Mouse (Mus musculus): ENCODE results near the gene Wfikkn1. TPM values are rescaled to one million over a fixed set of nuclear protein-coding genes. Genes with fewer than 3 reads are reported as not detected.
A peak's percentile ranks its signal among the peaks of the same experiment; 100 is the strongest.
"Not testable (repeated sequence)": the region's sequence is repeated elsewhere in the genome, so short reads cannot be mapped to it uniquely, and the experiment has no call there.

Wfikkn1 gene
- polyA plus RNA-seq, 1 experiment from 2014 or later = 0.54 TPM

- 70% methylated on average over 11 of the region's 11 CpGs for WGBS (ENCODE audit: insufficient replicate concordance)
- H3K27ac ChIP-seq (ENCODE audit: low read depth) = no peak overlapping the region
- H3K9me3 ChIP-seq (ENCODE audit: low read length) = no peaks in the 10 kb centered on the region
- no peak overlapping the region for H3K9ac ChIP-seq (replicated peaks)
- no peaks in the 10 kb centered on the region for H3K27me3 ChIP-seq (ENCODE audit: insufficient read depth, low read length)
- H3K4me1 ChIP-seq (ENCODE audit: insufficient read depth) = peaks cover 28% of the 10 kb centered on the region
- DNase-seq (no peak), ATAC-seq (no peak)
- H3K36me3 ChIP-seq (replicated peaks; ENCODE audit: insufficient read depth, low read length) = peaks cover 4% of the 10 kb centered on the region
- 0 out of 2 replicates have a peak overlapping the region, but pooled peaks have one; percentile 85 for H3K4me2 ChIP-seq (ENCODE audit: low read depth, low read length)
- peak overlapping the region; percentile 69; the same call in 1 of the 2 replicates for H3K4me3 ChIP-seq (ENCODE audit: low read depth, low read length)
- TF ChIP-seq CTCF (IDR thresholded peaks at IDR 0.05; ENCODE audit: low read depth) = no peak
- no peak for TF ChIP-seq EP300 (IDR thresholded peaks at IDR 0.05; ENCODE audit: low read depth)
Measured at GRCm38 (mm10) chr17:25873405-25874147, 7.1 kb downstream of the Wfikkn1 start.

GRCm38 (mm10) chr17:25872676-25873075 is 8.0 kb downstream of the Wfikkn1 start:
- 86% methylated on average over 3 of the region's 3 CpGs for WGBS (ENCODE audit: insufficient replicate concordance)
- no peak for ATAC-seq
- Histone ChIP-seq H3K9ac (replicated peaks) (no peak overlapping the region), H3K9me3 (ENCODE audit: low read length) (no peaks in the 10 kb centered on the region), H3K36me3 (replicated peaks; ENCODE audit: insufficient read depth, low read length) (no peaks in the 10 kb centered on the region; the same call in 1 of the 2 replicates), H3K4me2 (ENCODE audit: low read depth, low read length) (no peak overlapping the region), H3K27me3 (ENCODE audit: insufficient read depth, low read length) (no peaks in the 10 kb centered on the region), H3K4me1 (ENCODE audit: insufficient read depth) (peaks cover 35% of the 10 kb centered on the region), H3K27ac (ENCODE audit: low read depth) (no peak overlapping the region), H3K4me3 (ENCODE audit: low read depth, low read length) (no peak overlapping the region)
- TF ChIP-seq EP300 (IDR thresholded peaks at IDR 0.05; ENCODE audit: low read depth) (no peak), CTCF (IDR thresholded peaks at IDR 0.05; ENCODE audit: low read depth) (no peak)
- no peak for DNase-seq

DNA sequence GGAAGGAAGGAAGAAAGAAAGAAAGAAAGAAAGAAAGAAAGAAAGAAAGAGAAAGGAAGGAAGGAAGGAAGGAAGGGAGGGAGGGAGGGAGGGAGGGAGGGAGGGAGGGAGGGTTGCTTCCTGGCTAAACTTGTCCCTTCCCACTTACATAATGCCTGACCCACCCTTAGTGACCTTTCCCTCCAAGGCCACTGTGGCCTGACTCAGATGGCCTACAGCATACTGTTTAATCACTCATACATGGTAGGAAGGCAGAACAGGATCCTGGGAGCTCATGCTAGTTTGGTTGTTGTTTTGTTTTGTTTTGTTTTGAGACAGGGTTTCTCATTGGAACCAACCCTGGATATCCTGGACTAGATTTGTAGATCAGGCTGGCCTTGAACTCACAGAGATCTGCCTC is 9.1 kb downstream of the Wfikkn1 start:
- H3K4me2 ChIP-seq (ENCODE audit: low read depth, low read length); ATAC-seq; H3K4me3 ChIP-seq (ENCODE audit: low read depth, low read length); H3K27me3 ChIP-seq (ENCODE audit: insufficient read depth, low read length); H3K36me3 ChIP-seq (replicated peaks; ENCODE audit: insufficient read depth, low read length); H3K9me3 ChIP-seq (ENCODE audit: low read length); H3K9ac ChIP-seq (replicated peaks); DNase-seq; H3K27ac ChIP-seq (ENCODE audit: low read depth): not testable (repeated sequence)
- peaks cover 34% of the 10 kb centered on the region for H3K4me1 ChIP-seq (ENCODE audit: insufficient read depth)

DNA sequence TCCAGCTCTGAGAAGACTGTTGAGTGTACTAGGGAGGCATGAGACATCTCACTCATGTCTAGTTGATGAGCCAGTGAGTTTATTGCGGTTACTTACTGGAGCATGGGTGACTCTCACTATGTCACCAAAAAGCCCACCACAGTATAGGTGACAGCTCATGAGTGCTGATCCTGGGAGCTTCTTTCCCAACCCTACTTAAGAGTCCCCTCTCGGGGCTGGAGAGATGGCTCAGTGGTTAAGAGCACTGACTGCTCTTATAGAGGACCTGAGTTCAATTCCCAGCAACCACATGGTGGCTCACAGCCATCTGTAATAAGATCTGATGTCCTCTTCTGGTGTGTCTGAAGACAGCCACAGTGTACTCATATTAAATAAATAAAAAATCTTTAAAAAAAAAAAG is 10.7 kb downstream of the Wfikkn1 start:
- WGBS (ENCODE audit: insufficient replicate concordance) = 84% methylated on average over 2 of the region's 2 CpGs
- Histone ChIP-seq H3K9me3 (ENCODE audit: low read length) (no peaks in the 10 kb centered on the region), H3K9ac (replicated peaks) (no peak overlapping the region), H3K4me3 (ENCODE audit: low read depth, low read length) (no peak overlapping the region), H3K4me2 (ENCODE audit: low read depth, low read length) (no peak overlapping the region), H3K36me3 (replicated peaks; ENCODE audit: insufficient read depth, low read length) (no peaks in the 10 kb centered on the region), H3K27me3 (ENCODE audit: insufficient read depth, low read length) (no peaks in the 10 kb centered on the region), H3K4me1 (ENCODE audit: insufficient read depth) (peaks cover 31% of the 10 kb centered on the region), H3K27ac (ENCODE audit: low read depth) (no peak overlapping the region)
- ATAC-seq (no peak), DNase-seq (no peak)
- no peak for TF ChIP-seq EP300 (IDR thresholded peaks at IDR 0.05; ENCODE audit: low read depth)
- TF ChIP-seq CTCF (IDR thresholded peaks at IDR 0.05; ENCODE audit: low read depth) = no peak

DNA sequence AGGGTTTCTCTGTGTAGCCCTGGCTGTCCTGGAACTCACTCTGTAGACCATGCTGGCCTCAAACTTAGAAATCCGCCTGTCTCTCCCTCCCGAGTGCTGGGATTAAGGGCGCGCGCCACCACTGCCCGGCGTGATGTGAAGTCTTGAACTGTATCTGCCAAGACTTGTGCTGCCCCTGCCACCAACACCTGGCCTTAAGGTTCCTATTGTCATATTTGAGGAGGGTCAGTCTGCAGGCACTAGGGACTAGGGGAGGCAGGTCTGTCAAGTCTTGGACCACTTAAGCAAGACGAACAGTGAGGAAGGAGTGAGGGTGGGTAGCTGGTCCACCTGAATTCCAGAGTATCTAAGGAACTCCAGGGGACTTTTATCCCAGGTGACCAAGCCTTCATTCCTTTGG is 11.2 kb downstream of the Wfikkn1 start:
- Histone ChIP-seq H3K27ac (ENCODE audit: low read depth) (no peak overlapping the region), H3K4me3 (ENCODE audit: low read depth, low read length) (no peak overlapping the region), H3K4me1 (ENCODE audit: insufficient read depth) (peaks cover 30% of the 10 kb centered on the region), H3K36me3 (replicated peaks; ENCODE audit: insufficient read depth, low read length) (no peaks in the 10 kb centered on the region), H3K9me3 (ENCODE audit: low read length) (no peaks in the 10 kb centered on the region), H3K4me2 (ENCODE audit: low read depth, low read length) (no peak overlapping the region), H3K9ac (replicated peaks) (no peak overlapping the region), H3K27me3 (ENCODE audit: insufficient read depth, low read length) (no peaks in the 10 kb centered on the region)
- ATAC-seq (no peak), DNase-seq (no peak)
- 84% methylated on average over 8 of the region's 8 CpGs for WGBS (ENCODE audit: insufficient replicate concordance)
- TF ChIP-seq CTCF (IDR thresholded peaks at IDR 0.05; ENCODE audit: low read depth) (no peak), EP300 (IDR thresholded peaks at IDR 0.05; ENCODE audit: low read depth) (no peak)

DNA sequence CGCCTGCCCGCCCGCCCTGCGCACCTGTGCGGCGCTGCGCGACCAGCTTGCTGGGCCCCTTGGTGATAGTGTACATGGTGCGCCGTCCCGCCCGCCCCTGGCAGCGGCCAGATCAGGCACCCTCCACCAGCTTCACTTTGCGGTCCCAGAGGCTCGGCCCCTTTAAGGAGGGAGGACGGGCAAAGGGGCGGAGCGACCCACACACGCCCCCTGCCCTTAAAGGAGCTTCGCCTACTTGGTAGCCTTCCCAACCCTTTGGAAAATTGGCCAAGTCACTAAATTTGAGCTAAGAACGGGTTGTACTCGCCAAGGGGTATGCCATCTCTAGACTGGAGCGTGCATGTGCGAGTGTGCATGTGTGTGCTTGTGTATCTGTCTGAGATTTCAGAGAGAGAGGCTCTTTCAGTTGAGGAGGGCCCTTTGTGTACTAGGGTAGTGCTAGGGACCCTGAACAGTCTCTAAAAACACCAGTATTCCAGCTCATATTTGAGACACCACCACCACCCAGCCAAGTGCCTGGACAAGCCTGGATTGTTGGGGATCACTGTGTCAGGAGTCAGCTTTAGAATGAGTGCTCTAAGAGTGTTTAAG is 12.0 kb downstream of the Wfikkn1 start, which contains the start of gene Mcrip2:
Mcrip2 (minus strand) TSS at position 164 of the 591 bp plus-strand sequence.
- Histone ChIP-seq H3K9me3 (ENCODE audit: low read length) (no peaks in the 10 kb centered on the region), H3K27me3 (ENCODE audit: insufficient read depth, low read length) (no peaks in the 10 kb centered on the region), H3K4me1 (ENCODE audit: insufficient read depth) (peaks cover 23% of the 10 kb centered on the region), H3K4me3 (ENCODE audit: low read depth, low read length) (peak within 1 kb of the TSS; percentile 76), H3K36me3 (replicated peaks; ENCODE audit: insufficient read depth, low read length) (peaks cover 4% of the 10 kb centered on the region; the same call in 1 of the 2 replicates), H3K9ac (replicated peaks) (peak within 1 kb of the TSS; percentile 83), H3K4me2 (ENCODE audit: low read depth, low read length) (peak within 1 kb of the TSS; percentile 96), H3K27ac (ENCODE audit: low read depth) (peak within 1 kb of the TSS; percentile 90)
- ATAC-seq (peak; percentile 80), DNase-seq (peak; percentile 79)
- under 1% methylated on average over 24 of the region's 24 CpGs for WGBS (ENCODE audit: insufficient replicate concordance)
- TF ChIP-seq EP300 (IDR thresholded peaks at IDR 0.05; ENCODE audit: low read depth) = no peak
- TF ChIP-seq CTCF (IDR thresholded peaks at IDR 0.05; ENCODE audit: low read depth) = no peak; the same call in 1 of the 2 replicates
